Mouse (Mus musculus) fibroblast of lung, adult 2 months (primary cell): ENCODE data around the gene Eif2d.

Experiments
- DNase-seq: peaks from one replicate; pipeline ENCODE4 v3.0.0-alpha.2; 2011; ENCODE audit warnings: low read depth

The Eif2d gene

DNA sequence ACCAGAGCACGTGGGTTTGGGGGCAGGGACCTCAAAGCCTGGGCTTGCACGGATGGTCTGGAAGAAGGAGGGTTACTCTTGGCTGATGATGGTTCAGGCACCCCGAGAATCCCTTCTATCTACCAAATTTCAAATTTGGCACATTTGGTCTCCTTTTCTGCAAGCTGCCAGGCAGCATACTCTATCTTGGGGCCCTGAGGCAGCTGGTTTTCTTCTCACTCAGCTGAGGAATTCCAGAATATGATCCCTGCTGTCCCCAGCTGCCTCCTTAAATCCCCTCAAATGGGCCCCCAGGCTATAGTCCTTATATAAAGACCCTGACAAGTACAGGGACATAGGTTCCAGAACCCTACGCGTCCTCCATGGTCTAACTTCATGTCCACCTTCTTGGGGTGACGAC lies 60.4 kb downstream of the Eif2d start:
- no peak for DNase-seq

- no peak for DNase-seq
Observed at GRCm38 (mm10) chr1:131218933-131219332, 66.0 kb downstream of the Eif2d start.

DNA sequence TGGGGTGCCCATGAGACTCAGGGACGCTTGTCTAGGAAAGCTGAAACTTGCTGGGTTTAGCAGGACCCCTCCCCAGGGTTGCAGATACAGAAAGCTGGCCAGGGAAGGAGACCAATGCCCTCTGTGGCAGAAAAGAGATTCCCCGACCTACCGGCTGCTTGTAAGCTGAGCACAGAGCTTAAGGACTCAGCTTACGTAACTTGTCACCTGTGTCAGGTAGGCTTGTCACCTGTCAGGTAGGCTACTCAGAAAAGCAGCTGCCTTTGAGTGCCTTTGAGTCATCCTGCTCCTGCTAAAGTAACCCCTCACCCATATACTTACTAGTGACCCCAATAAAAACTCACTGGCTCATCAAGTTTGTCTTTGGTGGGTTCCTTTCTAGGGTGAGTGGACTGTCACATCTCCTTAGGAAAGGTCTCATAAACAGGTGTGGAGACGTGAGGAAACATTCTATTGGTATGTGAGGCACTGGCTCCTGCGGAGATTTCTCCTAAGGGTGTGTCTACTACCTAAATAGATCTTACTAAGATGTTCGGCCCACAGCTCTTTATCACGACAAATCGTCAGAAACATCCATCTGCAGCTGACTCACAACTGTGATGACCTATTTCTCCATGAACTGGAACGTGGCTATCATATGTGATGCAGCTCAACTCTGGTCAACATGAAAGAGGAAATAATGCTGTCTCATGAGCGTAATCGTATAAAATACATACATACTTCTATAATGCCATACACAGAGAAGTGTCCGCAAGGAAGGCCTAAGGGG lies 69.0 kb downstream of the Eif2d start:
- DNase-seq = no peak

DNA sequence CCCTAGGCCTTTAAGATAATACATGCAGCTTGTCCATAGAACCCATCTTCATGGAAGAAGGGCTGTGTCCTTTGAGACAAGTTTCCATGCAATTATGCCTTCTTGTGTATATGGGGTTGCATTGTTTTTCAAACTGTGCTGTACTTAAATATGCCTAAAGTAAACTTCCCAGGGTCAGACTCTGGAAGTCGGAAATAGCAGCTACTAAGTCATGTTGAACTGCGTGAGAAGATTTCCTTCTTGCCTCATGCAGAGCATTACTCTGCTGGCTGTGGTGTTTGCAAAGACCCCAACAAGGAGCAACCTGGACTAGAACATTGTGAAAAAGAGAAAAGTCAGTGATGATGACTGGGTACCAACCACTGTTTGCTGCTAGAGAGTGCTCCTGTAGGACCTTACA lies 70.4 kb downstream of the Eif2d start:
- DNase-seq = no peak

DNA sequence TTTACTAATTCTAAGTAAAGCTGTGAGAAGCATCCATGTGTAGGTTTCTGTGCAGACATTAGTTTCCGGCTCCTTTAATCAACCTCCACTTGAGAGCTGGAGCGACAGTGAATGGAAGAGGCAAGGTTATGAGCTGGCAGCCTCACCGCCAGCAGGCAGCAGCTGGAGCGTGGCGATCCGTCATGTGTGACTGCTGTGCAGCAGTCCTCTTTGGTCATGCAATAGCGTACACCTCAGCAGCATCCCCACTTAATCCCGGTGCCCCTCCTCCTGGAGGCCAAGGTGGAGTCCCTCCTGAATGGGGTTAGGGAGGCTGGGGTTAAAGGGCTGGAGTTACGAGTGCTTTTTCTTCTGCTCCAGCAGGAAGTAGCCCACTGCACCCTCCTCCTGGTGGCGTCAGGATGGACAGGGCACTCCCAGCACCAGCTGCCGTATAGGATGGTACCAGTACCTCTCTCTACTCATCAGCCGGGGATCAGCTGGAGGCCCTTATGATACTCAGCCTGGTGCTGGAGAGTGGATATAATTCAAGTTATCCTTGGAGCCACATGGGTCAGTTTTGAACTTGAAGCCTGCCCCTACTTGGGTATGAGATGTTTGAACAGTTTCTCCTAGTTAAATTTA lies 72.0 kb downstream of the Eif2d start:
- no peak for DNase-seq

- DNase-seq = no peak
Observed at GRCm38 (mm10) chr1:131228225-131228624, 75.2 kb downstream of the Eif2d start.

- no peak for DNase-seq
Observed at GRCm38 (mm10) chr1:131228659-131229058, 75.7 kb downstream of the Eif2d start.

DNA sequence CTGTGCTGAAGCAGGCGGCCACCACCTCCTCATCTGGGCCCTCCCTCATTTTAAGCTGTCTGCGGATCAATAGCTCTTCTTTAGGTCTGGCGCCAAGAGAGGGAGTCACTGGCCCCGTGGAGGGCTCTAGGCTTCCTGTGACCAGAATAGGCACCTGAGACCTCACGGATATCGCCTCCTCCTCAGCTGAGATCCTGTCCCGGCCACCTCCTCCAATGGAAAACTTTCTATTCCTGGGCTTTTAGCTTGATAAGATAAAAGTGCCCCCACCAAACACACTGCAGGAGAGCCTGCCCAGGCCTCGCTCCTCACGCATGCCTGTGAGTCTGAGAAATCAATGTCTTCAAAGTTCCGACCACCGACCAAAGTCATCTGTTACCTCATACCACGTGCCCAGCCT lies 80.5 kb downstream of the Eif2d start:
- no peak for DNase-seq

- peak; percentile 74 for DNase-seq
Observed at GRCm38 (mm10) chr1:131236077-131236476, 83.1 kb downstream of the Eif2d start.
